Mouse (Mus musculus): ENCODE results near the gene Mydgf.

The Mydgf gene

GRCm38 (mm10) chr17:56144546-56144945, 39.2 kb downstream of the Mydgf start:
- no peak for DNase-seq (ENCODE audit: low read depth, low spot score)

- DNase-seq (ENCODE audit: low read depth, low spot score) = peak; percentile 23
Measured at GRCm38 (mm10) chr17:56141702-56142605, 41.8 kb downstream of the Mydgf start.

- DNase-seq (ENCODE audit: low read depth, low spot score) = peak; percentile 40
Measured at GRCm38 (mm10) chr17:56139858-56140595, 43.7 kb downstream of the Mydgf start, which contains the start of gene Sema6b. TSS of gene Sema6b (minus strand) at chr17:56140343.

GRCm38 (mm10) chr17:56139355-56139754, 44.4 kb downstream of the Mydgf start:
- no peak for DNase-seq (ENCODE audit: low read depth, low spot score)

GRCm38 (mm10) chr17:56137839-56138613, 45.7 kb downstream of the Mydgf start:
- no peak for DNase-seq (ENCODE audit: low read depth, low spot score)

- no peak for DNase-seq (ENCODE audit: low read depth, low spot score)
Measured at GRCm38 (mm10) chr17:56136558-56136957, 47.2 kb downstream of the Mydgf start.

GRCm38 (mm10) chr17:56134463-56134971, 49.2 kb downstream of the Mydgf start:
- peak; percentile 43 for DNase-seq (ENCODE audit: low read depth, low spot score)

- DNase-seq (ENCODE audit: low read depth, low spot score) = no peak
Measured at GRCm38 (mm10) chr17:56133457-56134363, 50.0 kb downstream of the Mydgf start.

- DNase-seq (ENCODE audit: low read depth, low spot score) = peak; percentile 50
Measured at GRCm38 (mm10) chr17:56132661-56133060, 51.1 kb downstream of the Mydgf start.

GRCm38 (mm10) chr17:56131814-56132213, 51.9 kb downstream of the Mydgf start:
- DNase-seq (ENCODE audit: low read depth, low spot score) = peak; percentile 34

- DNase-seq (ENCODE audit: low read depth, low spot score) = no peak
Measured at GRCm38 (mm10) chr17:56131136-56131535, 52.6 kb downstream of the Mydgf start.

GRCm38 (mm10) chr17:56128246-56128645, 55.5 kb downstream of the Mydgf start:
- no peak for DNase-seq (ENCODE audit: low read depth, low spot score)

- DNase-seq (ENCODE audit: low read depth, low spot score) = no peak
Measured at GRCm38 (mm10) chr17:56126175-56126574, 57.5 kb downstream of the Mydgf start.

All from forelimb bud, embryonic 11.5 days (tissue).